29 mouse cellular contexts compared by ENCODE assay signal in the genomic region with DNA sequence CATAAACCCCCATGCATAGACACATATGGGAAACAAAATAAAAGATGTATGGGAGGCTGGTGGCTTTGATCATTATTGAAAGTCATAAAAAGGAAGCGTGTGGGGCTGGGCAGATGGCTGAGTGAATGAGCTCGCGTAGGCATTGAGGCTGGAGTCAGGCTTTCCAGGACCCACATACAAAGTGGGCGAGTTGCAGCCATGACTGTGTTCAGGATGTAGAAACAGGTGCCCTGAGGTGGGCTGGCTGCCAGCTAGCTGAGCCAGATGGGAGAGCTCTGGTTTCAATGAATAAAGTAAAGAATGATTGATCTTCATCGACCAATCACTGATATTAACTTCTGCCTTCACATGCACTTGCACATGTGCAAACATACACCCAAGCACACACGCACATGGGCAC.
DNase-seq lines count a peak whose midpoint lies in the region; ATAC-seq lines count a peak whose summit lies in the region.
"Had no signal": no experiment of that assay in that cellular context is flagged by ENCODE, and none has a peak within 500 bp of the region (broad histone marks: within the 10 kb centered on the region; RNA-seq: fewer than 3 reads in every experiment).

No protein-coding gene starts in this region.

- no peak overlapping the region for H3K4me2 ChIP-seq in midbrain, embryonic 11.5 days
- H3K4me2 ChIP-seq: embryonic facial prominence, embryonic 12.5 days; heart, embryonic 15.5 days; hindbrain, embryonic 12.5 days; intestine, embryonic 15.5 days; liver, embryonic 15.5 days; midbrain, embryonic 13.5 days; neural tube, embryonic 15.5 days; stomach, embryonic 15.5 days had no signal

- no peak overlapping the region for H3K4me3 ChIP-seq in midbrain, embryonic 10.5 days
- H3K4me3 ChIP-seq in midbrain, embryonic 11.5 days (ENCODE audit: low read depth, low read length): no peak overlapping the region
- H3K4me3 ChIP-seq: embryonic facial prominence, embryonic 12.5 days; heart, embryonic 15.5 days; hindbrain, embryonic 12.5 days; intestine, embryonic 15.5 days; left cerebral cortex, adult 2 months; liver, embryonic 15.5 days; midbrain, embryonic 13.5 days; neural tube, embryonic 15.5 days; stomach, embryonic 15.5 days had no signal

- no peaks in the 10 kb centered on the region for H3K36me3 ChIP-seq in midbrain, embryonic 10.5 days
- H3K36me3 ChIP-seq in midbrain, embryonic 11.5 days (ENCODE audit: control insufficient read depth, insufficient read depth, low read length): no peaks in the 10 kb centered on the region
- H3K36me3 ChIP-seq: embryonic facial prominence, embryonic 12.5 days; heart, embryonic 15.5 days; hindbrain, embryonic 12.5 days; intestine, embryonic 15.5 days; liver, embryonic 15.5 days; midbrain, embryonic 13.5 days; neural tube, embryonic 15.5 days; stomach, embryonic 15.5 days had no signal

- intact Hi-C loops in heart, postnatal 36 days (cut with DNase I): loop anchor here (5.0 to 10.0 kb wide), 2 partner anchors 182 to 410 kb away; no protein-coding TSS in a partner anchor

- no peak for ATAC-seq in midbrain, embryonic 11.5 days (ENCODE audit: low FRiP score)
- ATAC-seq in activated CD4-positive, CD25-positive, alpha-beta regulatory T cell, adult 4 months: no peak
- ATAC-seq: forebrain, embryonic 14.5 days; hindbrain, postnatal 0 days; intestine, embryonic 15.5 days; midbrain, embryonic 13.5 days had no signal

- 92% methylated on average over 6 of the region's 6 CpGs for WGBS in midbrain, embryonic 10.5 days
- WGBS in midbrain, embryonic 11.5 days: 96% methylated on average over 6 of the region's 6 CpGs

- peak; percentile 9 to 24 for DNase-seq in frontal cortex, postnatal 36 days (ENCODE audit: low spot score in 2 of 2)
- no peak for DNase-seq in frontal cortex, postnatal 10 days (ENCODE audit: low spot score in 2 of 2)
- DNase-seq in midbrain, embryonic 10.5 days (ENCODE audit: low spot score): no peak
- DNase-seq in midbrain, embryonic 11.5 days (ENCODE audit: low spot score, missing footprints): no peak
- DNase-seq in layer of hippocampus, postnatal 14 days (ENCODE audit: low spot score in 2 of 2): peak; percentile 16 to 20
- peak; percentile 34 for DNase-seq in right cerebral cortex, postnatal 25 days
- DNase-seq in heart, postnatal 36 days: no peak
- DNase-seq: adrenal gland, adult 8-10 months; cerebellum, adult 8-10 months; cerebellum, postnatal 36 days; gastrocnemius, postnatal 10 days; kidney, adult 8-10 months; kidney, postnatal 4 days; lung, postnatal 36 days; retina, postnatal 1 day had no signal

- H3K27me3 ChIP-seq in midbrain, embryonic 10.5 days (ENCODE audit: low read depth, poor library complexity, severe bottlenecking): no peaks in the 10 kb centered on the region
- no peaks in the 10 kb centered on the region for H3K27me3 ChIP-seq in midbrain, embryonic 11.5 days (ENCODE audit: control insufficient read depth, insufficient read depth, low read length)
- H3K27me3 ChIP-seq: CH12.LX; embryonic facial prominence, embryonic 12.5 days; heart, embryonic 15.5 days; intestine, embryonic 15.5 days; liver, embryonic 15.5 days; midbrain, embryonic 13.5 days; neural tube, embryonic 15.5 days; stomach, embryonic 15.5 days had no signal

- H3K4me1 ChIP-seq in midbrain, embryonic 10.5 days: peaks cover 43% of the 10 kb centered on the region
- peaks cover 15% of the 10 kb centered on the region for H3K4me1 ChIP-seq in midbrain, embryonic 11.5 days (ENCODE audit: control insufficient read depth, insufficient read depth, low read length)
- H3K4me1 ChIP-seq: heart, embryonic 15.5 days; liver, embryonic 15.5 days had no signal

- peak overlapping the region; percentile 30 for H3K27ac ChIP-seq in midbrain, embryonic 10.5 days (replicated peaks)
- no peak overlapping the region for H3K27ac ChIP-seq in midbrain, embryonic 11.5 days (ENCODE audit: low read depth, low read length)
- H3K27ac ChIP-seq: embryonic facial prominence, embryonic 12.5 days; heart, embryonic 15.5 days; hindbrain, embryonic 12.5 days; hindbrain, postnatal 0 days; intestine, embryonic 15.5 days; kidney, postnatal 0 days; left cerebral cortex, adult 2 months; liver, embryonic 15.5 days; midbrain, embryonic 13.5 days; neural tube, embryonic 15.5 days; stomach, embryonic 15.5 days had no signal

- no peak overlapping the region for H3K9ac ChIP-seq in midbrain, embryonic 11.5 days (ENCODE audit: low read length)
- H3K9ac ChIP-seq: embryonic facial prominence, embryonic 12.5 days; heart, embryonic 15.5 days; hindbrain, embryonic 12.5 days; intestine, embryonic 15.5 days; liver, embryonic 15.5 days; midbrain, embryonic 13.5 days; neural tube, embryonic 15.5 days; stomach, embryonic 15.5 days had no signal

- H3K9me3 ChIP-seq in midbrain, embryonic 10.5 days (replicated peaks): no peaks in the 10 kb centered on the region
- no peaks in the 10 kb centered on the region for H3K9me3 ChIP-seq in midbrain, embryonic 11.5 days (ENCODE audit: control insufficient read depth, low read length)
- H3K9me3 ChIP-seq: embryonic facial prominence, embryonic 12.5 days; heart, embryonic 15.5 days; hindbrain, embryonic 12.5 days; intestine, embryonic 15.5 days; liver, embryonic 15.5 days; midbrain, embryonic 13.5 days; neural tube, embryonic 15.5 days; stomach, embryonic 15.5 days had no signal

Comparison
In these comparisons a context has a peak if more than half of its experiments do, and no peak if none do; other contexts are left out.
1. DNase-seq: peak in frontal cortex, postnatal 36 days (2 of 2), layer of hippocampus, postnatal 14 days (2 of 2) and right cerebral cortex, postnatal 25 days (single experiment); none in frontal cortex, postnatal 10 days (0 of 2), midbrain, embryonic 10.5 days (single experiment), midbrain, embryonic 11.5 days (single experiment) and heart, postnatal 36 days (0 of 2).